Mouse (Mus musculus) embryonic fibroblast, embryonic 13.5 days (primary cell): ENCODE data around the gene Btf3. TPM values are rescaled to one million over a fixed set of nuclear protein-coding genes. Genes with fewer than 3 reads are reported as not detected.

Experiments
- H3K27ac ChIP-seq: 2 replicates; pipeline ENCODE4 v1.5.1; 2012; ENCODE audit warnings: low read length, control low read depth, inconsistent platforms; ENCODE audit not compliant: insufficient read depth
- H3K4me1 ChIP-seq: 2 replicates; pipeline ENCODE4 v1.6.1; 2011; ENCODE audit warnings: low read length; ENCODE audit not compliant: control insufficient read depth, insufficient read depth
- H3K4me3 ChIP-seq: 2 replicates; pipeline ENCODE4 v1.5.1; 2011; ENCODE audit warnings: mild to moderate bottlenecking, control low read depth, low read length; ENCODE audit not compliant: insufficient read depth
- CTCF ChIP-seq: IDR thresholded peaks from 2 replicates; pipeline ENCODE4 v1.5.1; 2011; ENCODE audit warnings: mild to moderate bottlenecking, control low read depth, low read length, moderate library complexity, borderline replicate concordance; ENCODE audit not compliant: insufficient read depth
- POLR2A ChIP-seq: IDR thresholded peaks from 2 replicates; pipeline ENCODE4 v1.6.1; 2011; ENCODE audit warnings: low read depth, mild to moderate bottlenecking, control low read depth, low read length, moderate library complexity
- polyA plus RNA-seq: library from polyadenylated mRNA; stranded (reverse); fragments of >200 nt; gene quantifications from 2 replicates; pipeline ENCODE4 v1.2.4, GENCODE M21; 2011; ENCODE audit warnings: low read depth; ENCODE audit not compliant: missing spikeins, insufficient read length

Btf3 gene
- polyA plus RNA-seq, 1 experiment = 807 TPM

DNA sequence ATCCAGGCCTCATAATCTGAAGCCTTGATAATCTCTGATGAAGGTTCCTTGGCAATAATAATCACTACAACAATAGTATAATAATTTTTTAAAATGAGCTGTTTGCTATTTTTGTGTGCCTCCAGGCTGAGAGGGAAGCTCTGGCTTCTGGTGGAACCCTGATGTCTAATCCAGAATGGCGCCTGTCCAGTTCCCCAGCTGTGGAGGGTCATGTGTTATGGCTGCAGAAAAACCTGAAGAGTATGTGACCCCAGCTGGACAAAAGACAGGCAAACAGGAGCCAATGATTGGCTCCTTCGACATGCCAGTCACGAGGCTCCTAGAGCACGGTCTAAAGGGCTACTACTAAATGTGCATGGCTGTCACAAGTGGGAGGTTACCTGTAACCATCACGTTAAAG, 23.7 kb upstream of the Btf3 start:
- no peak for TF ChIP-seq CTCF
- TF ChIP-seq POLR2A = no peak
- Histone ChIP-seq H3K4me3 (no peak overlapping the region), H3K4me1 (no peaks in the 10 kb centered on the region), H3K27ac (no peak overlapping the region)

- TF ChIP-seq POLR2A (no peak), CTCF (no peak)
- H3K4me3 ChIP-seq = no peak overlapping the region
- no peaks in the 10 kb centered on the region for H3K4me1 ChIP-seq
- no peak overlapping the region for H3K27ac ChIP-seq
Observed at GRCm38 (mm10) chr13:98336205-98336604, 19.4 kb upstream of the Btf3 start.

GRCm38 (mm10) chr13:98332106-98332505, 15.3 kb upstream of the Btf3 start:
- no peak overlapping the region for H3K27ac ChIP-seq
- H3K4me1 ChIP-seq = no peaks in the 10 kb centered on the region
- TF ChIP-seq CTCF (peak; percentile 19; the same call in 1 of the 2 replicates), POLR2A (no peak)
- no peak overlapping the region for H3K4me3 ChIP-seq

GRCm38 (mm10) chr13:98325034-98325433, 8.2 kb upstream of the Btf3 start:
- H3K27ac ChIP-seq = no peak overlapping the region
- no peaks in the 10 kb centered on the region for H3K4me1 ChIP-seq
- TF ChIP-seq POLR2A = no peak
- no peak for TF ChIP-seq CTCF
- no peak overlapping the region for H3K4me3 ChIP-seq

DNA sequence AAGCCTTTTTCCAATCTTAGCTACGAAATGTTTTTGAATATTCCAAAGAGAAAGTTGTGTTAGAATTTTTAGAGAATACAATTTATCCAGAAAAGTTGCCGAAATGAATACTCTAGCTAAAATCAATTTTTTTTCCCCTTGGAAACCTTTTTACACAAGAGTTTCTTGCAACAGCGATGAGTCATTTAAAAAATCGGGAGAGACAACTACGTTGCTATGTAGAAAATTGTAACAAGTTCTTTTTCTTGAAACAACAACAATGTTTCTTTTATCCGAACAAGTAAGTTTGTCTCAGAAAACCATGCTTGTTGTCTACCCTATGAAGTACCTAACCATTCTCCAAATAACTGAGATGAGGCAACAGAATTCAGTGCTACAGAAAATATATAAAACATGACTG, 1.1 kb upstream of the Btf3 start:
- Histone ChIP-seq H3K4me1 (no peaks in the 10 kb centered on the region; the same call in none of the 2 replicates), H3K4me3 (no peak overlapping the region), H3K27ac (no peak overlapping the region)
- no peak for TF ChIP-seq CTCF
- TF ChIP-seq POLR2A = no peak

- no peak for TF ChIP-seq POLR2A
- no peak for TF ChIP-seq CTCF
- Histone ChIP-seq H3K4me1 (no peaks in the 10 kb centered on the region; the same call in none of the 2 replicates), H3K4me3 (peak overlapping the region; percentile 83), H3K27ac (peak overlapping the region; percentile 60)
Observed at GRCm38 (mm10) chr13:98317246-98317677, 456 bp upstream of the Btf3 start.

GRCm38 (mm10) chr13:98316140-98316479, 696 bp downstream of the Btf3 start:
- Histone ChIP-seq H3K27ac (no peak overlapping the region), H3K4me1 (no peaks in the 10 kb centered on the region; the same call in none of the 2 replicates), H3K4me3 (peak overlapping the region; percentile 83)
- no peak for TF ChIP-seq CTCF
- TF ChIP-seq POLR2A = no peak

- Histone ChIP-seq H3K4me1 (no peaks in the 10 kb centered on the region; the same call in none of the 2 replicates), H3K27ac (no peak overlapping the region), H3K4me3 (peak overlapping the region; percentile 57)
- TF ChIP-seq POLR2A (no peak), CTCF (no peak)
Observed at GRCm38 (mm10) chr13:98315124-98315523, 1.7 kb downstream of the Btf3 start.

DNA sequence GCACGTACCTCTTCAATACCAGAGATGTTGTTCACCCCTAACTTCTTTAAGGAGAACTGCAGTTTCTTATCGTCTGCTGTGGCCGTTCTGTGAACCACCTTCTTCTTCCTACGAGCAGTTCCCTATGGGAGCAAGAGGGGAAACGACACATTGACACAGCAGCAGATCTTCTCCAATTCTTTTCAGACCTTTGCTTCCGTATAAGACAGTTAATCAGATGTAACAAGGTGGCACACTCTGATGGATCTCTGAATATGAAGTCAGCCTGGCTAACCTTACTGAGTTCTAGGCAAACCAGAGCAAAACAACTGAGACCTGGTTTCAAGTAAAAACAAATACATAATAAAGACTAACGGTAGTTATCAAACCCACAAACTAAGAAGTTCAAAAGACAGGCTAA, 3.2 kb downstream of the Btf3 start:
- Histone ChIP-seq H3K4me1 (no peaks in the 10 kb centered on the region; the same call in none of the 2 replicates), H3K27ac (no peak overlapping the region), H3K4me3 (no peak overlapping the region)
- no peak for TF ChIP-seq POLR2A
- TF ChIP-seq CTCF = no peak

DNA sequence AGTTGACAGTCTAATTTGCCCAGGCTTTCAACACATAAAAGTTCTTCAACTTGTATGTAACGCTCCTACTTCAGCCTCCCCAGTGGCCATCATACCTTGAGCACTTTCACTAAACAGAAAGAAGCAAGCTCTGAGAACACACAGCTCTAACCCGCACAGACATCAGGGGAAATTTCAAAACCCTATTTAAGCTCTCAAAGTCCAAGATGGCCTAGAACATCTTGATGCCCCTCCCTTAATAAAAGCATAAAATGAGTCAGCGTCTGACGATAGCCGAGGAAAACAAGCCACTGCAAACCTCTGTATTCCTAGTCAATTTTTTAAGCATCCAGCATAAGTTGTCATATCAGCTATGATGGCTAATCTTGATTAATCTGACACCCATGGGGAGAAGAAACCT, 5.2 kb downstream of the Btf3 start:
- Histone ChIP-seq H3K4me3 (no peak overlapping the region), H3K27ac (no peak overlapping the region), H3K4me1 (peaks cover 3% of the 10 kb centered on the region)
- no peak for TF ChIP-seq POLR2A
- TF ChIP-seq CTCF = no peak

- Histone ChIP-seq H3K4me1 (peaks cover 3% of the 10 kb centered on the region), H3K27ac (no peak overlapping the region), H3K4me3 (no peak overlapping the region)
- TF ChIP-seq CTCF (no peak), POLR2A (no peak)
Observed at GRCm38 (mm10) chr13:98308724-98309123, 8.1 kb downstream of the Btf3 start.
